Mouse (Mus musculus) megakaryocyte progenitor cell, adult 5-6 weeks (primary cell): ENCODE measurements around the gene Bloc1s2. TPM values are rescaled to one million over a fixed set of nuclear protein-coding genes. Genes with fewer than 3 reads are reported as not detected.

ENCODE experiments used
- ATAC-seq: replicated peaks from 2 replicates; pipeline ENCODE4 v1.8.0; 2016; ENCODE audit warnings: mild to moderate bottlenecking, moderate TSS enrichment, inconsistent platforms; ENCODE audit not compliant: poor library complexity
- total RNA-seq, 2 experiments: library from RNA; stranded (forward) in 1 of 2; stranded (reverse) in 1 of 2; fragments of 157-497, 149-512 nt in 1 of 2; fragments of 200-1000 nt in 1 of 2; gene quantifications; 2 replicates each; pipeline versions ENCODE4 v1.2.3 to v1.2.4; 2015 to 2017

The Bloc1s2 gene
- total RNA-seq (2015) (131 and 140 TPM in 2 replicates), total RNA-seq (2017) (79.0 and 96.2 TPM in 2 replicates)

DNA sequence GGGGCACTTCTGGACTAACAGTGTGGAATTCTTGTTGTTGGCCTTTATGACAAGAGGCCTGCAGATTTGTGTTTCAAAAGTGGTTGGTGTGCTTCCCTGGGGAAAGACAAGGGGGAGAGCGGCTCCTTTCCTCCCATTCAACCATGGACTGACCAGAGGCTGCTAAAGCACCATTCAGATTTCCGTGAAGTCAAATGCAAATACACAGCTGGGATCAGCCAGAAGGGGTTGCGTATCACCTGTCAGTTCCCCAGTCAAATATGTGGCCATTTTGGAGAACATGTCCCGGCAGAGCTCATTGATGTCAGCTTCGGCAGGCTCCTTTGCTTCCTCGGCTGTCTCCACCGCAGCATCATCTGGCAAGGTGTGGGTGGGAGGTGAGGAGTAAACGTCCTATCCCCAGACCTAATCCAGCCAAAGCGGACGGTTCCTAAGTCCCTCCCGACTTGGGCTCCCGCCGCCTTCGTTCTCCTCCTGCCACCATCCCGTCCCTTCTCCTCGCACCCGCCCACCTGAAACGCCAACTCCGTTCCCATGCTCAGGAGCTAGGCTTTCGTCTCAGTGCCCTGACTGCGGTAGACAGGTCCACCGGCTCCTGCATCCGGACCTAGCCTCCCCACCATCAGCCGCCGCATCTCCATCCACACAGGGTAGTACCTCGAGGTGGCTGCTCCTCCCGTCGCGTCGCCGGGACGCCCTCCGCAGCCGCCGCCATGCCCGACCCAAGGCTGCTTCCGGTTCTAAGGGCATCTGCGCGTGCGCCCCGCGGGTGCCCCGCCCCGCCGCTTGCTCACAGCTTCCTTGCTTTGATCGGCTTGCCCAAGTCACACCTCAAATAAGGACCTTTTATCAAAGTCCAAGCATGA lies at the start of gene Bloc1s2:
Gene Bloc1s2, minus strand, starts transcription at position 745 of the 866 bp plus-strand sequence.
- ATAC-seq, result peak; percentile 87

GRCm38 (mm10) chr19:44195138-44195537 lies 48.9 kb upstream of the Bloc1s2 start:
- peak; percentile 77 for ATAC-seq

GRCm38 (mm10) chr19:44193906-44194305 lies 47.7 kb upstream of the Bloc1s2 start:
- ATAC-seq, result no peak

DNA sequence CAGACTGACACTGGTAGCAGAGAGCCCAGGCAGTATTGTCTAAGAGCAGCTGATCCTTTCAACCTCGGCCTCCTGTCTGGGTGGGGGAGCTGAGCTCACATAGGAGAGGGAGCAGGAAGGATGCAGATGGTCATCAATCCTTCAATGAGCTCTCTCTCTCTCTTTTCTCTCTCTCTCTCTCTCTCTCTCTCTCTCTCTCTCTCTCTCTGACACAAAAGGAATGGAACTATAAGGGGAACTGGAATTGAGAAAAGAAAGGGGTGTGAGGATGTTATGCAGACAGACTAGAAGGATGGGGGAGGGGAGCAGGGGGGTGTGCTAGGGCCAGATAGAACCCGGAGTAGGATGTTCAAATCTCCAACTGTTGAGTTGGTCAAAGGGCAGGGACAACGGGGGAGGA lies 46.1 kb upstream of the Bloc1s2 start, which contains the start of gene Pkd2l1:
Gene Pkd2l1, minus strand, starts transcription at position 101 of the 400 bp plus-strand sequence.
- ATAC-seq, result no peak

- ATAC-seq, result no peak
Observed at GRCm38 (mm10) chr19:44189056-44189455, 42.8 kb upstream of the Bloc1s2 start.

DNA sequence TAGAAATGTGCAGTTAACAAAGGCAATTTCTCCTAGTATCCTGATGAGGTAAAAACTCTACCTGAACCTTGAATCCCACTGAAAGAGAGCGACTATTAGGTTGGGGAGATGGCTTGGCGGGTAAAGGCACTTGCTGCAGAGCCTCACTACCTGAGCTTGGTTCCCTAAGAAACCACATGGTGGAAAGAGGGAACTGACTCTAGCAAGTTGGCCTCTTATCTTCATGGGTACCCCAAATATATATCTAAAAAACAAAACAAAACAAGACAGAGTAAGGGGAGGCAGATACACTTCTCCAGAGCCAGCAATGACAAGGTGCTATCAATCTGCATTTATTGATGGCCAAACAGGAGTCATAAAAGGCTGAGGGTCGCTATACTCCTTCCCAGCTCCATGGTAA lies 37.7 kb upstream of the Bloc1s2 start:
- no peak for ATAC-seq

GRCm38 (mm10) chr19:44180502-44180901 lies 34.3 kb upstream of the Bloc1s2 start:
- ATAC-seq, result peak; percentile 42; the same call in 1 of the 2 replicates

DNA sequence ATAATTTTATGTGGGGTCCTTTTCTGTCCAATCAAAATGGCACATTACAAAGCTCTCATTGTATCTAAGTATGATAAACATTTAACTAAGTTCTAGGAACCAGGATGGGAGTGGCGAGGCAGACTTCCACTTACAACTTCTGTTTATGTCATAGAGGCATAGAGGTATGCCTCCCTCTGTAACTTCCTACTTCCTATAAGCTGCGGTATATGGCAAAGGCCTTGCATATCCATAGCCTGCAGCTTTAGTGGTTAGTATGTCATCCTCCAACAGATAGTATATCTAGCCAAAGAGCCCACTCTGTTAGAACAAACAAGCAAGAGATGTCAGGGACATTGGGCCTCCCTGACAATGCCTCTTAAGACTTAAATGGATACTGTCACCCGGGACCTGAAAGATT lies 30.5 kb upstream of the Bloc1s2 start:
- no peak for ATAC-seq

DNA sequence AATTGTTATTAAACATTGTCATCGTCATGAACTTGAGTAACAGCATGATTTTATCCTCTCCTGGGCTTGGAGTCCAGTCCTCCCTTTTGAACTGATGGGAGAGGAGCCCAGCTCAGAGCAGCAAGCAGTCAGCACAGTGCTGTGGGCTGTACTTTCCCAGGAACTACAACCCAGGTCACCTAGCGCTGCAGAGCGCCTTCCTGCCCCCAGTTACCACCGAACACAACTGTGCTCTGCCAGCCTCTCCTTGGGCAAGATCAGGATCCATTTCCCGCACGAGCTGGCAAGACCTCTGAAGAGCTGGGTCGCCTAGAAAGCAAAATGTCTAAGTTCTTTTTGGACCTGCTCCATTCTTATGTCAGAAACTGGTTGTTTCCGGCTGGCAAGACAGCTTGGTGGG lies 28.6 kb upstream of the Bloc1s2 start:
- ATAC-seq, result no peak

DNA sequence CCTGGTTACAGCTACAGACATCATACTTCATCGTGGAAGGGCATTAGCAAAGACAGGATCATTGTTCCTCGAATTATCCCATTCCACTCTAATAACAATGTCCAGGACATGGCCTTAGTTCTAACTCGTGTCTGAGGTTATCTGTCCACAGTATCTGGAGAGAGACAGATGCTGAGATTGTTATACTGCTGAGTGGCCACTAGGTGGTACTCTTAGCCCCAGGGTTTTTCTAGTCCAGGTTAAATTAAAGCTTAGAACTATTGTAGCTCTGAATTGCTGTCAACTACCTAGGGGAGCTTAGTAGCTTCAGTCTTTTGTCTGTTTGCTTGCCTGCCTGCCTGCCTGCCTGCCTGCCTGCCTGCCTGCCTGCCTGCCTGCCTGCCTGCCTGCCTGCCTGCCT lies 15.3 kb upstream of the Bloc1s2 start:
- peak; percentile 85 for ATAC-seq

- ATAC-seq, result no peak
Observed at GRCm38 (mm10) chr19:44159386-44159785, 13.1 kb upstream of the Bloc1s2 start.

DNA sequence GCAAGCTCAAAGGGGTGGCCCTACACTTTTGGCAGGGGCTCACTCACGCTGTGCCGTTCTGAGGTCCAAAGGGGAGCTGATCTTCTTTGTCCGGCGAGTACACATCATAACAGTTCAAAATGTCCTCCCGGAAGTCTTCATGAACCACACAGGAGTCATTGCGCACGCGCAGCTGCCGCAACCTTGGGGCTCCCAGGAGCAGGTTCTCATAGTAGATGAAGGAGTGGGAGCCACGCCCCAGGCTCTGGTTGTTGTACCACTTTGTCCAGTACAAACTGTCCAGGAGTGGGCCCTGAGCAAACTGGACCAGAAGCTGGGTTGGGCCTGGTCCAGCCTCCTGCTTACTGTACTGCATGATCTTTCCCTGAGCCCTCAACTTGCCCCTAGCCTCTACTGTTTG lies 10.8 kb upstream of the Bloc1s2 start:
- no peak for ATAC-seq

DNA sequence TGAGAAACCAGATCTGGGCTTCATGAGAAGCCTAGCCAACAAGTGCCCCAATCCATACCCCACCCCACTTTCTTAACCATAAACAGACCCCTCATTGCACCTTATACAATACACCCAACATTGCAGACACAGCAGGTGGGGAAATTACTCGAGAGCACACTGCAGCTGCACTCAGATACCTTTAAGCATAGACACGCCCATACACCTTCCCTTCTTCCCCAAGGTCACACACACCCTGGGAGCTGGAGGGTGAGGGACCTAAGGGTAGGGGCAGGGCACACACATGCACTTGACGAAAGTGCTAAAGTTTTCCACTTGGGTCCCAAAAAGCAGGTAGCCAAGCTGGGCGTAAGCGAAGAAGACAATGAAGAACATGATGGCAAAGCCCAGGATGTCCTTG lies 7.5 kb upstream of the Bloc1s2 start:
- ATAC-seq, result no peak

DNA sequence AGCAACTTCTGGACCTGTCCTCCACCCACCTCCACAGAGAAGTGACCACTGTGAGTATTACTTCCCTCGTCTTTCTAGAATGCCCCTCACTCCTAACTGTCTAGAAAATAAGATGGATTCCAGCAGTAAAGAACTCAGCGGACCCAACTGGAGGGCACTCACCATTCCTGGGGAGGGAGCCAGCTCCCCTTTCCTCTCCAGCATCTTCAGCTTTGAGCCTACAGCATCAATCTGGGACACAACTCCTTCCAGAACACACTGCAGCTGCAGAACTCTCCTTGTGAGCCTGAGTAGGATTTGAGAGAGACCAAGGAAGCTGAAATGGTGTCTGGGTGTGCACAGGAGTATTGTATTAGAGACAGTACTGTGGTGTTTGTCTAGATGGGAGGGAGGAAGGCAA lies 2.7 kb upstream of the Bloc1s2 start:
- no peak for ATAC-seq

DNA sequence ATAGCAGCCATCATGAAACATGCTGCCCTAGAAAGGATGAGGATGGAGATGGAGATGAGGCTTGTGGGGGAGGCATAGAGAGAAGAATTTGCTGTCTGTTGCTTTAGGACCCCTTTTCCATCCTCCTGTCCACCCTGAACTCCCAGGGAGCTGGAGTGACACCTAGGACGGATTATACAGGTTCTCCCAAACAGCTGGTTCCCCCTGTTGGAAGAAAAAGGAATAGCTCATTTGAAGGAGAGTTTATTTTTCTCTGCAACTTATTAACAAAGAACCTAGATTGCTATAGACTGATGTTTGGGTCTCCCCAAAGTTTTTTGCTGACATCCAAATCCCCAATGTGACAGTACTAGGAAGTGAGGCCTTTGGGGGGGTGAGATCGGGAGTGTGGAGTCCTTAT lies 2.1 kb upstream of the Bloc1s2 start:
- no peak for ATAC-seq

- no peak for ATAC-seq
Observed at GRCm38 (mm10) chr19:44146951-44147350, 705 bp upstream of the Bloc1s2 start.

- ATAC-seq, result peak; percentile 9; the same call in 1 of the 2 replicates
Observed at GRCm38 (mm10) chr19:44146568-44146879, 278 bp upstream of the Bloc1s2 start.

- ATAC-seq, result peak; percentile 50
Observed at GRCm38 (mm10) chr19:44144366-44144765, 1.9 kb downstream of the Bloc1s2 start.

GRCm38 (mm10) chr19:44135960-44136485 lies 10.2 kb downstream of the Bloc1s2 start:
- no peak for ATAC-seq

DNA sequence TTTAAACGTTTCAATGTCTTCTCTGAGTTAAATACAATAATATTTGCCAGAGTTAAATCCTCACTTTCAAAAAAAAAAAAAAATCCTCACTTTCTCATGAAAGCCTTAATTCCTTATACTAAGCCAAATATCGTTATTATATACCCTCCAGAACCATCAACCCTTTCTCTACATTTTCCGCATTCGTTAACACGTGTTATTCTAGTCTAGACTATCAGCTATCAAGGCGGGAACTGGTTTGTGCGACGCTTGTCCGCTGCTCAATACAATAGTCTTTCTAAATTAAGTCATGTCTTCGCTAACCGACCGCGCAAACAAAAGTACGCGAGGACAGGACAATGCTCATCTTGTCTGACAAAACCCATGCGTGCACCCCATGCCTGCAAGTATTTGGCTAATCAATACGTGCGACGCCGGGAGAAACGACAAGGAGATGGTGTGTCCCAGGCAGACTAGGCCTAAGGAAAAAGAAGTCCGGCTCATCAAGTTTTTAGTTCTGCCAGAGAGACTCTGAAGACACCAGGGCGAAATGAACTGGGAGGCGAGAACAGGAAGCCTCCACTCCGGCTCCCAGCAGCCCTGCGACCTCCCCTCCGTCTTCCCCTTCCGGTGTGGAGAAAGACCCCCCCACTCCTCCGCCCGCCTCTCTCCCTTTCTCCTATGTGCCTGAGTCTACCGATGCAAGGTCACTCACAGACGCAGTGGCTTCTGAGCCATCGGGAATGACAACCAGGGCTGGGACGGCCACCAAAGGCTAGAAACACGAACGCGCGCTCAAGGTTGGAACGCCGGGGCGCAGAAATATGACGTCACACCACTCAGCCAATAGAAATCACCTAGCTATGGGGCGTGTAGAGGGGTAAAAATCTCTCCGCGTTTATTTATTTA lies 10.9 kb downstream of the Bloc1s2 start, which contains the start of gene Cwf19l1:
Gene Cwf19l1, minus strand, starts transcription at position 805 of the 888 bp plus-strand sequence.
- peak; percentile 93 for ATAC-seq

GRCm38 (mm10) chr19:44132917-44133316 lies 13.3 kb downstream of the Bloc1s2 start:
- ATAC-seq, result no peak
